Mouse (Mus musculus) CH12.LX (cell line): ENCODE measurements at regions not wholly inside any gene's neighbourhood (a gene's known extent, or its start where the extent isn't known, plus 50 kb on each side); places are given as distances from the start of the nearest gene placed in this dataset.

Experiments used
- CTCF ChIP-seq, 2 experiments: IDR thresholded peaks in 1 of 2; conservative IDR thresholded peaks in 1 of 2; 2 replicates each; pipeline ENCODE4 v1.5.1; 2011 to 2012; ENCODE audit warnings: low read depth in 2 of 2, low read length in 2 of 2, improper control_type of control experiment in 1 of 2, inconsistent platforms in 1 of 2, mild to moderate bottlenecking in 1 of 2, moderate library complexity in 1 of 2
- E2F4 ChIP-seq: IDR thresholded peaks from 2 replicates; pipeline ENCODE4 v1.6.1; 2011; ENCODE audit warnings: low read depth, low read length, improper control_type of control experiment; ENCODE audit not compliant: insufficient replicate concordance
- EP300 ChIP-seq: IDR thresholded peaks from 2 replicates; pipeline ENCODE4 v1.6.1; 2011; ENCODE audit warnings: low read length, improper control_type of control experiment
- JUND ChIP-seq: conservative IDR thresholded peaks from 2 replicates; pipeline ENCODE4 v1.6.1; 2011; ENCODE audit warnings: low read depth, low read length, improper control_type of control experiment
- MAZ ChIP-seq: IDR thresholded peaks from 2 replicates; pipeline ENCODE4 v1.6.1; 2012; ENCODE audit warnings: low read depth, mild to moderate bottlenecking, inconsistent platforms, low read length, improper control_type of control experiment, moderate library complexity
- MXI1 ChIP-seq: IDR thresholded peaks from 2 replicates; pipeline ENCODE4 v1.6.1; 2011; ENCODE audit warnings: mild to moderate bottlenecking, low read depth, low read length, improper control_type of control experiment
- POLR2A ChIP-seq: IDR thresholded peaks from 2 replicates; pipeline ENCODE4 v1.6.1; 2011; ENCODE audit warnings: low read depth, mild to moderate bottlenecking, improper control_type of control experiment, low read length
- RAD21 ChIP-seq: IDR thresholded peaks from 2 replicates; pipeline ENCODE4 v1.6.1; 2011; ENCODE audit warnings: low read depth, mild to moderate bottlenecking, low read length, improper control_type of control experiment, moderate library complexity
- USF1 ChIP-seq: IDR thresholded peaks from 2 replicates; pipeline ENCODE4 v1.6.1; 2014; ENCODE audit warnings: low read depth, mild to moderate bottlenecking, inconsistent platforms, low read length, improper control_type of control experiment
- USF2 ChIP-seq: conservative IDR thresholded peaks from 2 replicates; pipeline ENCODE4 v1.6.1; 2011; ENCODE audit warnings: low read depth, low read length, improper control_type of control experiment
- ZC3H11A ChIP-seq: IDR thresholded peaks from 2 replicates; pipeline ENCODE4 v1.6.1; 2012; ENCODE audit warnings: low read depth, mild to moderate bottlenecking, inconsistent platforms, low read length, improper control_type of control experiment
- ZMIZ1 ChIP-seq: IDR thresholded peaks from 2 replicates; pipeline ENCODE4 v1.6.1; 2012; ENCODE audit warnings: low read depth, mild to moderate bottlenecking, inconsistent platforms, low read length, improper control_type of control experiment

DNA sequence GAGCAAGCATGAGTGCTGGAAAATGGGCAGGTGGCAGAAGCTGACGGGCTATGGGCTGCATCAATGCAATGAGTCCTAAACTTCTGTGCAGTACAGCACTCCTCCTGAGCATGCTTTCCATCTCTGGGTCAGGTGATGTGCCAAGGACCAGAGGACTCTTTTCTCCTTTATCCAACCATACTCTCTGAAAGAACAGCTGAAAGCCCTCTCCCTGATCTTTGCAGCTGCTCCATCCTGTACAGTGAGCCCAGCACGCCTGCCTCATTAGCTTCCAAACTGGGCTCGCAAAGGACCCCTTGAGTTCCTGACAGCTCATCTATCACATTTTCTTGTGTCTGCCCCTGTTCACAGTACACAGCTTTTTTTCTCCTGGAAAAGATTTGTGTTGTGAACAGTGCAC lies 52.3 kb upstream of the Irs2 start:
- TF ChIP-seq E2F4, result no peak
- no peak for TF ChIP-seq ZC3H11A
- TF ChIP-seq POLR2A, result no peak
- TF ChIP-seq ZMIZ1, result no peak
- TF ChIP-seq JUND, result no peak
- TF ChIP-seq MXI1, result no peak
- TF ChIP-seq EP300, result no peak
- no peak for TF ChIP-seq CTCF (conservative IDR thresholded peaks at IDR 0.05 in 1 of 2, IDR thresholded peaks at IDR 0.05 in 1 of 2; ENCODE audit: low read depth in 2 of 2, low read length in 2 of 2)
- TF ChIP-seq USF1, result no peak
- TF ChIP-seq MAZ, result no peak
- TF ChIP-seq RAD21, result no peak
- TF ChIP-seq USF2, result no peak
